Mouse (Mus musculus) intestine, embryonic 14.5 days (tissue): ENCODE results near the gene Prrg4. TPM values are rescaled to one million over a fixed set of nuclear protein-coding genes. Genes with fewer than 3 reads are reported as not detected.
"Not testable (repeated sequence)": the region's sequence is repeated elsewhere in the genome, so short reads cannot be mapped to it uniquely, and the experiment has no call there.

Experiments used
- ATAC-seq: fragments of 200-750 bp; cut with Nextera tagmentation; replicated peaks from 2 replicates; pipeline ENCODE4 v1.8.0; 2017; ENCODE audit warnings: low read depth, moderate number of reproducible peaks, moderate TSS enrichment, moderate library complexity; ENCODE audit not compliant: low FRiP score, low TSS enrichment
- DNase-seq: peaks from one replicate; pipeline ENCODE4 v3.0.0-alpha.2; 2018; ENCODE audit warnings: low spot score
- H3K27ac ChIP-seq: fragments of 300-500 bp; sonication (generic); 2 replicates; pipeline ENCODE4 v1.5.1; 2014; ENCODE audit warnings: low read depth, mild to moderate bottlenecking, control low read depth
- H3K27me3 ChIP-seq: fragments of 300-500 bp; sonication (generic); replicated peaks from 2 replicates; pipeline ENCODE4 v1.6.1; 2014; ENCODE audit warnings: low read length, control low read depth; ENCODE audit not compliant: control insufficient read depth, insufficient read depth
- H3K36me3 ChIP-seq: fragments of 300-500 bp; sonication (generic); 2 replicates; pipeline ENCODE4 v1.6.1; 2014; ENCODE audit warnings: low read length, control low read depth; ENCODE audit not compliant: control insufficient read depth, insufficient read depth
- H3K4me1 ChIP-seq: fragments of 300-500 bp; sonication (generic); replicated peaks from 2 replicates; pipeline ENCODE4 v1.6.1; 2014; ENCODE audit warnings: low read length, control low read depth, mixed read lengths; ENCODE audit not compliant: control insufficient read depth, insufficient read depth
- H3K4me2 ChIP-seq: fragments of 300-500 bp; sonication (generic); 2 replicates; pipeline ENCODE4 v1.6.1; 2014; ENCODE audit warnings: low read length
- H3K4me3 ChIP-seq: fragments of 300-500 bp; sonication (generic); 2 replicates; pipeline ENCODE4 v1.5.1; 2014; ENCODE audit warnings: low read depth, low read length, control low read depth, mixed read lengths
- H3K9ac ChIP-seq: fragments of 300-500 bp; sonication (generic); 2 replicates; pipeline ENCODE4 v1.6.1; 2014; ENCODE audit warnings: mild to moderate bottlenecking, low read length
- H3K9me3 ChIP-seq: fragments of 300-500 bp; sonication (generic); 2 replicates; pipeline ENCODE4 v1.6.1; 2016; ENCODE audit warnings: low read length, control low read depth; ENCODE audit not compliant: control insufficient read depth
- WGBS: fragments of 180-500 bp; shearing (Covaris S2); extraction: QIAGEN DNeasy Blood & Tissue Kit; methylation state at CpG from one replicate; pipeline ENCODE4 v1.1.7; 2014; 5-methylcytosine and 5-hydroxymethylcytosine counted together
- polyA plus RNA-seq: library from polyadenylated mRNA; unstranded; fragments of >200 nt; fragmentation: Nextera tagmentation; extraction: Ambion mirVana; gene quantifications from 2 replicates; pipeline ENCODE4 v1.2.1, GENCODE M21; 2014

The Prrg4 gene
- polyA plus RNA-seq, 1 experiment from 2014 or later, result 2.7 TPM

- WGBS, result 88% methylated on average over 3 of the region's 3 CpGs
- ATAC-seq, H3K27me3 ChIP-seq, H3K9ac ChIP-seq, H3K4me3 ChIP-seq, H3K9me3 ChIP-seq, DNase-seq, H3K27ac ChIP-seq, H3K4me2 ChIP-seq, H3K36me3 ChIP-seq: not testable (repeated sequence)
- H3K4me1 ChIP-seq, result peaks cover 10% of the 10 kb centered on the region
These were observed 30.9 kb downstream of the Prrg4 start for GRCm38 (mm10) chr2:104818763-104819162.

GRCm38 (mm10) chr2:104817555-104818330, 31.9 kb downstream of the Prrg4 start:
- ATAC-seq, result 0 out of 2 replicates have a peak, but pooled peaks have one; percentile 2
- Histone ChIP-seq H3K36me3 (no peaks in the 10 kb centered on the region), H3K9ac (peak overlapping the region; percentile 96), H3K4me2 (peak overlapping the region; percentile 96), H3K4me3 (peak overlapping the region; percentile 93), H3K9me3 (no peaks in the 10 kb centered on the region), H3K27me3 (no peaks in the 10 kb centered on the region), H3K4me1 (peaks cover 10% of the 10 kb centered on the region), H3K27ac (peak overlapping the region; percentile 96)
- DNase-seq, result no peak
- 2% methylated on average over 15 of the region's 15 CpGs for WGBS

- Histone ChIP-seq H3K4me2 (peak overlapping the region; percentile 96), H3K4me1 (peaks cover 10% of the 10 kb centered on the region), H3K27me3 (no peaks in the 10 kb centered on the region), H3K4me3 (peak overlapping the region; percentile 93), H3K9ac (peak overlapping the region; percentile 96), H3K9me3 (no peaks in the 10 kb centered on the region), H3K36me3 (no peaks in the 10 kb centered on the region), H3K27ac (peak overlapping the region; percentile 96)
- WGBS, result under 1% methylated on average over 36 of the region's 51 CpGs
- peak; percentile 95 for DNase-seq
- peak; percentile 96 for ATAC-seq
These were observed 32.7 kb downstream of the Prrg4 start for GRCm38 (mm10) chr2:104816866-104817439.

- DNase-seq (peak; percentile 87), ATAC-seq (peak; percentile 69)
- 2% methylated on average over 29 of the region's 50 CpGs for WGBS
- H3K4me2 ChIP-seq, result peak within 1 kb of the TSS; percentile 96
- peak within 1 kb of the TSS; percentile 96 for H3K27ac ChIP-seq
- H3K36me3 ChIP-seq, result no peaks in the 10 kb centered on the region
- H3K9me3 ChIP-seq, result no peaks in the 10 kb centered on the region
- H3K4me3 ChIP-seq, result peak within 1 kb of the TSS; percentile 93
- H3K27me3 ChIP-seq, result no peaks in the 10 kb centered on the region
- peaks cover 10% of the 10 kb centered on the region for H3K4me1 ChIP-seq
- peak within 1 kb of the TSS; percentile 96 for H3K9ac ChIP-seq
These were observed 33.3 kb downstream of the Prrg4 start, which contains the start of gene Qser1 for GRCm38 (mm10) chr2:104816371-104816827. Qser1 (minus strand) TSS chr2:104816760.

- WGBS, result under 1% methylated on average over 33 of the region's 33 CpGs
- peak overlapping the region; percentile 93 for H3K4me3 ChIP-seq
- H3K36me3 ChIP-seq, result no peaks in the 10 kb centered on the region
- H3K9ac ChIP-seq, result peak overlapping the region; percentile 96
- H3K4me2 ChIP-seq, result peak overlapping the region; percentile 96
- DNase-seq, result peak; percentile 87
- peak overlapping the region; percentile 96 for H3K27ac ChIP-seq
- peak; percentile 25 for ATAC-seq
- no peaks in the 10 kb centered on the region for H3K27me3 ChIP-seq
- peaks cover 10% of the 10 kb centered on the region for H3K4me1 ChIP-seq
- H3K9me3 ChIP-seq, result no peaks in the 10 kb centered on the region
These were observed 33.9 kb downstream of the Prrg4 start for GRCm38 (mm10) chr2:104815561-104816370.

GRCm38 (mm10) chr2:104814181-104814951, 35.3 kb downstream of the Prrg4 start:
- no peaks in the 10 kb centered on the region for H3K36me3 ChIP-seq
- no peak for DNase-seq
- no peaks in the 10 kb centered on the region for H3K9me3 ChIP-seq
- H3K27me3 ChIP-seq, result no peaks in the 10 kb centered on the region
- peaks cover 10% of the 10 kb centered on the region for H3K4me1 ChIP-seq
- H3K4me3 ChIP-seq, result no peak overlapping the region
- H3K27ac ChIP-seq, result no peak overlapping the region
- H3K4me2 ChIP-seq, result peak overlapping the region; percentile 96; the same call in 1 of the 2 replicates
- ATAC-seq, result no peak
- no peak overlapping the region for H3K9ac ChIP-seq
- WGBS, result 59% methylated on average over 5 of the region's 5 CpGs

GRCm38 (mm10) chr2:104805435-104805834, 44.2 kb downstream of the Prrg4 start:
- no peak overlapping the region for H3K9ac ChIP-seq
- WGBS, result 86% methylated on average over 1 of the region's 1 CpGs
- no peak for ATAC-seq
- no peaks in the 10 kb centered on the region for H3K9me3 ChIP-seq
- no peaks in the 10 kb centered on the region for H3K27me3 ChIP-seq
- H3K36me3 ChIP-seq, result no peaks in the 10 kb centered on the region
- H3K27ac ChIP-seq, result no peak overlapping the region
- no peaks in the 10 kb centered on the region for H3K4me1 ChIP-seq
- H3K4me3 ChIP-seq, result no peak overlapping the region
- no peak for DNase-seq
- H3K4me2 ChIP-seq, result no peak overlapping the region
